Mouse (Mus musculus) bone marrow, adult 2 months (tissue): Measurements from ENCODE around the gene Adgrl3.

ENCODE experiments used
- CTCF ChIP-seq: fragments of 200-500 bp; IDR thresholded peaks from 2 replicates; pipeline ENCODE4 v1.5.1; 2011; ENCODE audit warnings: low read length, control low read depth; ENCODE audit not compliant: control insufficient read depth, insufficient read depth
- POLR2A ChIP-seq: fragments of 200-500 bp; IDR thresholded peaks from 2 replicates; pipeline ENCODE4 v1.6.1; 2011; ENCODE audit warnings: low read depth, mild to moderate bottlenecking, control low read depth, low read length, borderline replicate concordance; ENCODE audit not compliant: control insufficient read depth

DNA sequence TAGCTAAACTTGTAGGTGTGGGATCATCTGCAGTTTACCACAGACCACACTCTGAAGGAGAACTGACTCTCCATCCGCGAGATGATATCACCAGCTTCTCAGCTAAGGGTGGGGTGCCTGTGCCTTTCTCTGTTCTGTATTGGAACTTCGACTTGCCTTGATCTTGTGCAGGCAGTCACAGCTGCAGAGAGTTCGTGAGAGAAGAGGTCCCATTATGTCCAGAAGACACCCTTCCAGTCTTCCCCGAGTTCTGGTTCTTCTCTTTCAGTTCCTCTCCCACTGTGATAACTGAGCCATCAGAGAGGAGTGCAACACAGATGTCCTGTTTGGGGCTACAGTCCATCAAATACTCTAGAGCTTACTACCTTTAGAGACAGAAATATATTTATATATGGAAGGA lies 422.2 kb downstream of the Adgrl3 start:
- TF ChIP-seq CTCF (no peak), POLR2A (no peak)
